Mouse (Mus musculus) brown adipose tissue, adult 24 weeks (tissue): ENCODE measurements around the gene Calu. TPM values are rescaled to one million over a fixed set of nuclear protein-coding genes. Genes with fewer than 3 reads are reported as not detected.
A peak's percentile ranks its signal among the peaks of the same experiment; 100 is the strongest.

Source experiments
- H3K27ac ChIP-seq: fragments of 200-500 bp; replicated peaks from 2 replicates; pipeline ENCODE4 v1.5.1; 2012; ENCODE audit warnings: low read depth, mild to moderate bottlenecking, low read length
- H3K4me1 ChIP-seq: fragments of 200-500 bp; 2 replicates; pipeline ENCODE4 v1.6.1; 2012; ENCODE audit warnings: low read length, mixed read lengths; ENCODE audit not compliant: control insufficient read depth, insufficient read depth, insufficient read length
- H3K4me3 ChIP-seq: fragments of 200-500 bp; 2 replicates; pipeline ENCODE4 v1.5.1; 2012; ENCODE audit warnings: low read depth, mild to moderate bottlenecking, low read length, moderate library complexity; ENCODE audit not compliant: insufficient read depth
- polyA plus RNA-seq: library from polyadenylated mRNA; stranded (reverse); fragments of >200 nt; gene quantifications from 2 replicates; pipeline ENCODE4 v1.2.4, GENCODE M21; 2012; ENCODE audit not compliant: missing spikeins, insufficient read depth, insufficient read length

Calu gene
- polyA plus RNA-seq, 1 experiment = 162 TPM

DNA sequence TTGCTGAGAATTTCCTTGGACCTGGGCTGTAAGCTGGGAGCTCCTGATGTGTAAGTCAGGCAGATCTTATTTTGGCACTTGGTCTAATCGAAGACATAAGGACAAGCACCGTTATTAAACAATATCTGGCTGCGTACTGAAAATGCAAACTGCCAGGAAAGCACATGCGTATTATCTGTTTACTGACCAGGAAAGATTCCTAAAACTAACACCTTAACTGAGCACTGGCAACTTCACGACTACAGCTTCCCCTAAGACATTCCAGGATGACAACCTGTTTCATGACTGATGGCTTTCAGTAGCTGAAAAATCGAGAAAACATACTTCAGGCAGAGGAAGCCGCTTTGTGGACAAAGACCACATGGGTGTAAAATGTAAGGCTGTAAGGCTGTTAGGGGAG is 680 bp upstream of the Calu start:
- Histone ChIP-seq H3K4me1 (peaks cover 3% of the 10 kb centered on the region), H3K4me3 (peak overlapping the region; percentile 59), H3K27ac (peak overlapping the region; percentile 80)

DNA sequence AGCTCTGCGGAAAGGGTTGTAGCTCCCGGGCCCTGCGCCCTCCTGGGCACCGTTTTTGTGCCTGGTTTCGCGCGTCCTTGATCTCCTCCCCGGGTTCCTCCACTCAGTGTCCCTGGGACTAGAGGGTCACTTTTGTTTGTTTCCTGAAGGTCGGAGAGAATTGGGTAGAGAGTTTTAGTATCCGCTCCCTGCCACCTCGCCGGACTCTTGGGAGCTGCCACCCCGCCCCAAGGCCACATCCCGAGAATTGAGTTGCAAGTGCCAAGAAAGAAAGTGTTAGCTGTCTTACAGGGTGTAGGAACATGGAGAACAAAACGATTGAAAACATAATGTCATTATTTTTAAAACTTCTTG is 479 bp downstream of the Calu start:
- Histone ChIP-seq H3K4me3 (peak overlapping the region; percentile 95), H3K27ac (peak overlapping the region; percentile 87), H3K4me1 (peaks cover 8% of the 10 kb centered on the region)

- Histone ChIP-seq H3K4me1 (peaks cover 8% of the 10 kb centered on the region), H3K4me3 (no peak overlapping the region), H3K27ac (no peak overlapping the region)
These were observed 3.7 kb downstream of the Calu start for GRCm38 (mm10) chr6:29351613-29352012.

GRCm38 (mm10) chr6:29352816-29353215 is 4.9 kb downstream of the Calu start:
- Histone ChIP-seq H3K4me1 (peaks cover 8% of the 10 kb centered on the region), H3K27ac (no peak overlapping the region), H3K4me3 (no peak overlapping the region)

DNA sequence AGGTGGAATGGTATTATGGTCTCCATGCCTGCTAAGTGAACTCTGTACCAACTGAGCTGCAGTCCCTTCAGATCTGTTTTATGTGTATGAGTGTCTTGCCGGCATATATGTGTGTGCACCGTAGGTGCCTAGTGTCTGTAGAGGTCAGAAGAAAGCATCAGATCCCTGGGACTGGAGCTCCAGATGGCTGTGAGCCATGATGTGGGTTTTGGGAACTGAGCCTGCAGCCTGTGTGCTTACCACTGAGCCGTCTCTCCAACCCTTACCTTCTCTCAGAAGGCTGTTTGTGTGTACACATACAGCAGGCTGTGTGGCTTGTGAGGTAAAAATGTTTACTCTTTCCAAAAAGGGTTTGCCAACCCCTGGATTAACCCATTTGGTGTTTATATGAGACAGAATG is 11.5 kb downstream of the Calu start:
- H3K4me3 ChIP-seq = no peak overlapping the region
- H3K27ac ChIP-seq = no peak overlapping the region
- H3K4me1 ChIP-seq = no peaks in the 10 kb centered on the region; the same call in 1 of the 2 replicates

DNA sequence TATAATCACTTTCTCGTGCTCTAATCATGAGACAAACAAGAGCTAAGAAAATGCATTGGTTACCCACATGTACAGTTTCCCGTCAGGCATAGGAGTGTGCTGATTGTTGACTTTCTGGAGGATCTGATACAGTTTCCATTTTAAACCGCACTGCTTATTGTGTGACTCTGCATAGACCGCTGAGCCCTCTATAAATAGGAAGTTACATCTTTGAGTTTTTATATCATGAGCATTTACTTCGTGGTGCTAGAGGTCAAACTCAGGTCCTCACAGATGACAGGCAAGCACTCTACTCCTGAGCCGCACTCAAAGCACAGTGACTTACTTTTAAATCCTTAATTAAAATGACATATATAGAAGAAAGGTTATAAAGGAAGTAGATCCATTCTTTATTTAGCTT is 12.3 kb downstream of the Calu start:
- no peak overlapping the region for H3K27ac ChIP-seq
- H3K4me3 ChIP-seq = no peak overlapping the region
- no peaks in the 10 kb centered on the region; the same call in 1 of the 2 replicates for H3K4me1 ChIP-seq

DNA sequence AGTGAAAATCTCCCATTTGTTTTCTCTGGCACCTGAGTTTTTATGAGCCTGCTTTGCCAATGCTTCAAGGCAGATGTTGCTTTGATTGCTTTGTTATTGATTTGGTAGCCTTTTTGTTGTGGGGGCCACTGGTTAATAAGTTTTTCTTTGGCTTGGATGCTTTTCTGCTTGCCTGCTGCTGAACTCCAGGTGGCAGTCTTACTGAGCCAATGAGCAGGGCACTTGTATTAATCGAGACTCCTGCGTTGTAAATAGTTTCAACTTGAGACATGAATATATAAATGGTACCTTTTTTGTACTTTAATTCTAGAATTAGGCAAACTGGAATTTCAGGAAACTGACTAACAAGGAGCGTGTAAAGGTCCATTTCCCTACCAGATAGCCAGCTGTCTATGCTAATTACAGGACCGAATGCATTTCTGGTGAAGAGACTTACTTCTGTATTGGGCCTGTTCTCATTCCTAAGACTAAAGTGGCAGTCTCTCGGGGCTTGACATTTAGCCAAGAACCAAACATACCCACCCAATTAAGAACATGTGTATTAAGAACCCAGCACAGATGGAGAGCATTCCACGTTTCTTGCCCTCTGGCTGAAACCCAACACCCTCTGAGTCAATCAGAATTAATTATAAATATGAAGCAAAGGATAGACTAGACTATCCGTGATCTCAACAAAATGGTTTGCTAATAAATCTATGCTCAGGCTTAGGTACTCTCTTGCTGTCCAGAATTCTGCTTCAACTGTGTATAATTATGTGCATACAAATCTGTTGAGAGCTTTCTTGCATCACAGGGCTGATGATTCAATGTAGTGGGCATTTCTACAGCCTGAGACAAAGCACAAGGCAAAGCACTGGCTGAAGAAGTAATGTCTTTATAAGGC is 14.6 kb downstream of the Calu start:
- Histone ChIP-seq H3K27ac (no peak overlapping the region), H3K4me1 (no peaks in the 10 kb centered on the region; the same call in 1 of the 2 replicates), H3K4me3 (no peak overlapping the region)

- no peaks in the 10 kb centered on the region; the same call in 1 of the 2 replicates for H3K4me1 ChIP-seq
- no peak overlapping the region for H3K27ac ChIP-seq
- H3K4me3 ChIP-seq = no peak overlapping the region
These were observed 15.3 kb downstream of the Calu start for GRCm38 (mm10) chr6:29363129-29363515.

DNA sequence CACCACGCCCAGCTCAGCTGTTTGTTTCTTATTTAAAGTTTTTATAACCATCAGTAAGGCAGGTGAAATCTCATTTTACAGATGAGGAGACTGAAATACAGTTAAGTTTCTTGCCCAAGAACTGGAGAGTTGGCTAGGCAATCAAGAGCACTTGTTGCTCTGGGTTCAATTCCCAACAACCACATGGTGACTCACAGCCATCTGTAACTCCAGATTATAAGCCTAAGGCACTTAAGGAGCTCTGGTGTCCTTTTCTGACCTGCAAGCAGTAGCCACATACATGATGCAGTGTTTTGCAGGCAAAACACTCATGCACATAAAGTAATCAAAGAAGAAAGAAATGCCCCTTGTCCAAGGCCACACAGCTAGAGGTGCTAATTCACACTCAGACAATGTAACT is 17.4 kb downstream of the Calu start:
- Histone ChIP-seq H3K4me3 (no peak overlapping the region), H3K4me1 (no peaks in the 10 kb centered on the region), H3K27ac (no peak overlapping the region)

- no peak overlapping the region for H3K27ac ChIP-seq
These were observed 29.5 kb downstream of the Calu start for GRCm38 (mm10) chr6:29377386-29377785.

DNA sequence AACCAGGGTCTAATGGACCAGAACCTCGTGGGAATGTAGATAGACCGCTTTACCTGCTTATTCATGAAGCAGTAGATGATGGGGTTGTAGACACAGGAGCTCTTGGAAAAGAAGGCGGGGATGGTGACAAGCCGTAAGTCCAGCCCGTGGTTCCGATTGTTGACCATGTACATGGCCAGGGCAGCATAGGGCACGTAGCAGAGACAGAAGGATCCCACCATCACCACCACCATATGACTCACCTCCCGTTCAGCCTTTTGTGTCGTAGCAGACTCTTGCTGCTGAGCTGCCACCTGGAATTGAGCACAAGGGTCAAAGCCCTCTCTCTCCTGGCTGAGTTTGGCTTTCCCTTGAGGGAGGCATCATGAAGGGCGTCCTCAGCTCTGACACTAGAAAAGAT is 30.8 kb downstream of the Calu start:
- Histone ChIP-seq H3K4me3 (no peak overlapping the region), H3K27ac (no peak overlapping the region), H3K4me1 (no peaks in the 10 kb centered on the region)

More at GRCm38 (mm10) chr6:29377386-29377785, 29.5 kb downstream of the Calu start:
- Histone ChIP-seq H3K4me3 (no peak overlapping the region), H3K4me1 (no peaks in the 10 kb centered on the region)

- no peak overlapping the region for H3K4me3 ChIP-seq
- H3K27ac ChIP-seq = no peak overlapping the region
- no peaks in the 10 kb centered on the region for H3K4me1 ChIP-seq
These were observed 32.1 kb downstream of the Calu start for GRCm38 (mm10) chr6:29379954-29380353.

DNA sequence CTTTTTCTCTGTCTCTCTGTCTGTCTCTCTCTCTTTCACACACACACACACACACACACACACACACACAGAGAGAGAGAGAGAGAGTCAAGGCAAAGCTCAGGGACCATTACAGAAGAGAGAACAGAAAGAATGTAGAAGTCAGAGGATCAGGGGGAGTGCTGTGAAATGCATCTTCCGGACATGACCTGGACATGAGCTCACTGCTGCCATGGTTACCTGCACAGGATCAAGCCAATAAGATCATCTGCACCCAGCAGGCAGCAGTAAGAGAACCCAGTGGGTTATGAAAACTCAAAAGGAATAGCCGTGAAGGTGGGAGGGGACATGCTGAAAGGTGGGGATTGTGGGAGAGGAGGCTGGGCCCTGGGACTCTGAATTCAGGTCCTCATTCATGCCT is 34.6 kb downstream of the Calu start:
- Histone ChIP-seq H3K4me3 (no peak overlapping the region), H3K27ac (no peak overlapping the region), H3K4me1 (no peaks in the 10 kb centered on the region)

GRCm38 (mm10) chr6:29388052-29388518 is 40.2 kb downstream of the Calu start, which contains the start of gene Opn1sw:
TSS of gene Opn1sw (minus strand) at chr6:29388468.
- no peak within 1 kb of the TSS for H3K27ac ChIP-seq

DNA sequence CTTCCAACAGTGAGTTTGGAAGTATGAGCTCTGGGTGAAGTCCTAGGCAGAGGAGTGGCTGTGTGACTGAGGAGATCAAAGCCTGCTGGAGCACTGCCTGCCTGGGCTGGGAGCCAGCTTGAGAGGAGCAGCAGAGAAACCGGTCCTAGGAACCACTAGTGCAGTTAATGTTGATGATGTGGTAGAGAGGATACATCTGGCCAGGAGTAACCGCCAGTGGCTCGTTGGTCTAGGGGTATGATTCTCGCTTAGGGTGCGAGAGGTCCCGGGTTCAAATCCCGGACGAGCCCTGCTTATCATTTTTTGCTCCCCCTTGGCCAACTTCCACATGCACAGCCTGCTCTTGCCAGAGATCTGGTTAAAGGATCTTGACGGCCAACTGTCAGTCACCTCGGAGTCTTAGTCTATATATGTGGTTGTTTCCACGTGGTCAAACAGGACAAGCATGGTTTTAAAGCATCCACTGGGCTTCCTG is 40.8 kb downstream of the Calu start:
- Histone ChIP-seq H3K4me1 (no peaks in the 10 kb centered on the region), H3K4me3 (no peak overlapping the region), H3K27ac (no peak overlapping the region)

More at GRCm38 (mm10) chr6:29388052-29388518, 40.2 kb downstream of the Calu start, which contains the start of gene Opn1sw:
- Histone ChIP-seq H3K4me1 (no peaks in the 10 kb centered on the region), H3K4me3 (no peak within 1 kb of the TSS)

GRCm38 (mm10) chr6:29389425-29389824 is 41.6 kb downstream of the Calu start:
- Histone ChIP-seq H3K4me1 (no peaks in the 10 kb centered on the region), H3K4me3 (no peak overlapping the region)

More at GRCm38 (mm10) chr6:29389425-29389824, 41.6 kb downstream of the Calu start:
- H3K27ac ChIP-seq = no peak overlapping the region
